Mouse (Mus musculus) megakaryocyte, embryonic 14.5 days (primary cell): Measurements from ENCODE around the gene Pparg.

ENCODE experiments used
- FLI1 ChIP-seq: IDR thresholded peaks from 2 replicates; pipeline ENCODE4 v1.6.1; 2012; ENCODE audit warnings: low read length, inconsistent platforms, mixed read lengths
- GATA1 ChIP-seq: IDR thresholded peaks from 3 replicates; pipeline ENCODE4 v1.6.1; 2012; ENCODE audit warnings: mixed read lengths, low read length, inconsistent platforms, borderline replicate concordance

- no peak for TF ChIP-seq GATA1
- TF ChIP-seq FLI1 = no peak
Measured at GRCm38 (mm10) chr6:115513207-115513606, 152.5 kb downstream of the Pparg start.
